ENCODE assay signal across 23 mouse cellular contexts in genomic region chr2:4209234-4209633, GRCm38 (mm10).
A peak's percentile ranks its signal among the peaks of the same experiment; 100 is the strongest.
DNase-seq lines count a peak whose midpoint lies in the region; ATAC-seq and TF ChIP-seq lines count a peak whose summit lies in the region.
"Had no signal": no experiment of that assay in that cellular context is flagged by ENCODE, and none has a peak within 500 bp of the region (broad histone marks: within the 10 kb centered on the region; RNA-seq: fewer than 3 reads in every experiment).

No protein-coding gene starts in this region.

- no peaks in the 10 kb centered on the region for H3K9me3 ChIP-seq in forebrain, embryonic 13.5 days (replicated peaks)
- no peaks in the 10 kb centered on the region for H3K9me3 ChIP-seq in forebrain, embryonic 11.5 days (ENCODE audit: control insufficient read depth, low read length)
- no peaks in the 10 kb centered on the region for H3K9me3 ChIP-seq in midbrain, postnatal 0 days (ENCODE audit: low read length)
- no peaks in the 10 kb centered on the region for H3K9me3 ChIP-seq in midbrain, embryonic 16.5 days (replicated peaks; ENCODE audit: control insufficient read depth, low read length, poor library complexity, severe bottlenecking)
- H3K9me3 ChIP-seq in hindbrain, embryonic 15.5 days = no peaks in the 10 kb centered on the region
- H3K9me3 ChIP-seq: embryonic facial prominence, embryonic 12.5 days; kidney, embryonic 15.5 days; lung, embryonic 15.5 days; stomach, embryonic 15.5 days had no signal

- H3K9ac ChIP-seq in forebrain, embryonic 13.5 days = no peak overlapping the region
- H3K9ac ChIP-seq in forebrain, embryonic 11.5 days (ENCODE audit: low read length) = no peak overlapping the region
- no peak overlapping the region for H3K9ac ChIP-seq in midbrain, postnatal 0 days (replicated peaks; ENCODE audit: low read length, poor library complexity, severe bottlenecking)
- no peak overlapping the region for H3K9ac ChIP-seq in midbrain, embryonic 16.5 days (ENCODE audit: low read depth, low read length)
- H3K9ac ChIP-seq in hindbrain, embryonic 15.5 days = no peak overlapping the region
- H3K9ac ChIP-seq: embryonic facial prominence, embryonic 12.5 days; kidney, embryonic 15.5 days; liver, embryonic 14.5 days; lung, embryonic 15.5 days; stomach, embryonic 15.5 days had no signal

- no peak for DNase-seq in forebrain, embryonic 11.5 days (ENCODE audit: low spot score)
- DNase-seq in midbrain, postnatal 0 days (ENCODE audit: low spot score) = peak; percentile 73
- DNase-seq in adrenal gland, adult (ENCODE audit: inconsistent age in 2 of 2, low spot score in 1 of 2) = no peak
- DNase-seq in ovary, postnatal 10 days (ENCODE audit: low spot score) = no peak
- DNase-seq: adrenal gland, postnatal 36 days; cerebellum, adult 8-10 months; gastrocnemius, postnatal 14 days; heart, adult 18-20 months; heart, postnatal 4 days; right cerebral cortex, postnatal 25 days; thymus, adult 18-20 months; thymus, postnatal 4 days had no signal

- H3K4me1 ChIP-seq in forebrain, embryonic 13.5 days = peaks cover 6% of the 10 kb centered on the region; the same call in 1 of the 2 replicates
- H3K4me1 ChIP-seq in forebrain, embryonic 11.5 days (replicated peaks; ENCODE audit: control insufficient read depth, insufficient read depth, low read length) = 0 out of 2 replicates have a peak, but pooled peaks cover 2% of the 10 kb centered on the region
- H3K4me1 ChIP-seq in midbrain, postnatal 0 days (ENCODE audit: insufficient read depth, low read length) = no peaks in the 10 kb centered on the region; the same call in 1 of the 2 replicates
- no peaks in the 10 kb centered on the region; the same call in 1 of the 2 replicates for H3K4me1 ChIP-seq in midbrain, embryonic 16.5 days (ENCODE audit: control insufficient read depth, insufficient read depth, low read length)
- H3K4me1 ChIP-seq in hindbrain, embryonic 15.5 days (replicated peaks) = peaks cover 9% of the 10 kb centered on the region
- H3K4me1 ChIP-seq: embryonic facial prominence, embryonic 12.5 days; lung, embryonic 15.5 days had no signal

- TF ChIP-seq CTCF in midbrain, postnatal 0 days (IDR thresholded peaks at IDR 0.05) = no peak

- no peaks in the 10 kb centered on the region for H3K36me3 ChIP-seq in forebrain, embryonic 13.5 days (ENCODE audit: poor library complexity, severe bottlenecking)
- H3K36me3 ChIP-seq in forebrain, embryonic 11.5 days (ENCODE audit: control insufficient read depth, insufficient read depth, low read length) = no peaks in the 10 kb centered on the region
- H3K36me3 ChIP-seq in midbrain, postnatal 0 days (ENCODE audit: insufficient read depth, low read length) = no peaks in the 10 kb centered on the region
- no peaks in the 10 kb centered on the region for H3K36me3 ChIP-seq in midbrain, embryonic 16.5 days (ENCODE audit: control insufficient read depth, insufficient read depth, low read length)
- no peaks in the 10 kb centered on the region for H3K36me3 ChIP-seq in hindbrain, embryonic 15.5 days
- H3K36me3 ChIP-seq: embryonic facial prominence, embryonic 12.5 days; kidney, embryonic 15.5 days; lung, embryonic 15.5 days; stomach, embryonic 15.5 days had no signal

- 40% methylated on average over 7 of the region's 7 CpGs for WGBS in forebrain, embryonic 13.5 days
- WGBS in forebrain, embryonic 11.5 days = 58% methylated on average over 7 of the region's 7 CpGs
- WGBS in midbrain, postnatal 0 days = 46% methylated on average over 7 of the region's 7 CpGs
- 43% methylated on average over 7 of the region's 7 CpGs for WGBS in midbrain, embryonic 16.5 days
- WGBS in hindbrain, embryonic 15.5 days = 25% methylated on average over 7 of the region's 7 CpGs

- peak; percentile 51; the same call in 1 of the 2 replicates for ATAC-seq in forebrain, embryonic 13.5 days
- ATAC-seq in forebrain, embryonic 11.5 days (replicated peaks; ENCODE audit: low FRiP score) = no peak
- no peak for ATAC-seq in midbrain, postnatal 0 days (ENCODE audit: low FRiP score)
- no peak for ATAC-seq in midbrain, embryonic 16.5 days
- peak; percentile 72; the same call in 1 of the 2 replicates for ATAC-seq in hindbrain, embryonic 15.5 days (ENCODE audit: low FRiP score, low read depth)
- ATAC-seq: intestine, embryonic 16.5 days had no signal

- H3K4me2 ChIP-seq in forebrain, embryonic 13.5 days = no peak overlapping the region
- no peak overlapping the region for H3K4me2 ChIP-seq in forebrain, embryonic 11.5 days (ENCODE audit: low read depth, low read length, severe bottlenecking)
- no peak overlapping the region for H3K4me2 ChIP-seq in midbrain, postnatal 0 days (ENCODE audit: low read depth, low read length, poor library complexity, severe bottlenecking)
- H3K4me2 ChIP-seq in midbrain, embryonic 16.5 days (ENCODE audit: low read length) = no peak overlapping the region
- no peak overlapping the region for H3K4me2 ChIP-seq in hindbrain, embryonic 15.5 days
- H3K4me2 ChIP-seq: embryonic facial prominence, embryonic 12.5 days; kidney, embryonic 15.5 days; lung, embryonic 15.5 days; stomach, embryonic 15.5 days had no signal

- no peak overlapping the region for H3K4me3 ChIP-seq in forebrain, embryonic 13.5 days
- H3K4me3 ChIP-seq in forebrain, embryonic 11.5 days (ENCODE audit: low read depth, low read length) = no peak overlapping the region
- no peak overlapping the region for H3K4me3 ChIP-seq in midbrain, postnatal 0 days (ENCODE audit: low read depth, low read length)
- no peak overlapping the region for H3K4me3 ChIP-seq in midbrain, embryonic 16.5 days (ENCODE audit: low read depth, low read length)
- no peak overlapping the region for H3K4me3 ChIP-seq in hindbrain, embryonic 15.5 days
- H3K4me3 ChIP-seq: embryonic facial prominence, embryonic 12.5 days; erythroblast, embryonic 14.5 days; kidney, embryonic 15.5 days; lung, embryonic 15.5 days; stomach, embryonic 15.5 days had no signal

- H3K27me3 ChIP-seq in forebrain, embryonic 13.5 days = no peaks in the 10 kb centered on the region
- no peaks in the 10 kb centered on the region for H3K27me3 ChIP-seq in forebrain, embryonic 11.5 days (ENCODE audit: control insufficient read depth, insufficient read depth, low read length)
- H3K27me3 ChIP-seq in midbrain, postnatal 0 days (ENCODE audit: insufficient read depth, low read length) = no peaks in the 10 kb centered on the region
- H3K27me3 ChIP-seq in midbrain, embryonic 16.5 days (ENCODE audit: control insufficient read depth, insufficient read depth, low read depth, low read length) = no peaks in the 10 kb centered on the region
- H3K27me3 ChIP-seq in hindbrain, embryonic 15.5 days = no peaks in the 10 kb centered on the region
- H3K27me3 ChIP-seq: CH12.LX; embryonic facial prominence, embryonic 12.5 days; kidney, embryonic 15.5 days; lung, embryonic 15.5 days; stomach, embryonic 15.5 days had no signal

- H3K27ac ChIP-seq in forebrain, embryonic 13.5 days = peak overlapping the region; percentile 51
- no peak overlapping the region for H3K27ac ChIP-seq in forebrain, embryonic 11.5 days (ENCODE audit: low read depth, low read length)
- H3K27ac ChIP-seq in midbrain, postnatal 0 days (ENCODE audit: low read depth, low read length) = no peak overlapping the region
- H3K27ac ChIP-seq in midbrain, embryonic 16.5 days (ENCODE audit: low read length) = no peak overlapping the region
- peak overlapping the region; percentile 49 for H3K27ac ChIP-seq in hindbrain, embryonic 15.5 days (replicated peaks)
- H3K27ac ChIP-seq: embryonic facial prominence, embryonic 12.5 days; kidney, embryonic 15.5 days; liver, embryonic 14.5 days; lung, embryonic 15.5 days; stomach, embryonic 15.5 days had no signal

Comparison
In these comparisons a context has a peak if more than half of its experiments do, and no peak if none do; other contexts are left out.
1. ATAC-seq: peak in forebrain, embryonic 13.5 days (single experiment) and hindbrain, embryonic 15.5 days (single experiment); none in forebrain, embryonic 11.5 days (single experiment), midbrain, postnatal 0 days (single experiment) and midbrain, embryonic 16.5 days (single experiment).
2. H3K27ac ChIP-seq: peak in forebrain, embryonic 13.5 days (single experiment) and hindbrain, embryonic 15.5 days (single experiment); none in forebrain, embryonic 11.5 days (single experiment), midbrain, postnatal 0 days (single experiment) and midbrain, embryonic 16.5 days (single experiment).